Mouse (Mus musculus): ENCODE measurements at regions not wholly inside any gene's neighbourhood (a gene's known extent, or its start where the extent isn't known, plus 50 kb on each side); places are given as distances from the start of the nearest gene placed in this dataset.

DNA sequence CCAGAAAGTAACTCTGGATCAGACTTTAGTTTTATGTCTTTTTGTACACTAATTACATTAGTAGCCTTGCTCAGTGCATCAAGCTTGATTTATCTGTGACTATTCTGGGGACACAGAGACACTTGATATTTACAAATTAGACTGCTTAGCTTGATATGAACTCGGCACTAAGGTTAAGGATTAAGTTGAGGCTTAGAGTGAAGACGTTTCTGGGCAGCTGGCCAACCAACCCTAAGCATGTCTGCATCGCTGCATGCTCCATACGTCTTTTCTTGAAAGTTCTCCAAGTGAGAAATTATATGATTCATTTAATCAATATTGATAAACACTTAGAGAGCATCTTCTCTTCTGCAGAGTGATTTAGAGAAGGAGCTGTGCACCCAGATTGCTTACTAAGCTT is 352.6 kb upstream of the Slitrk1 start:
- in situ Hi-C loops (cut with MboI, MseI): no loop called here

DNA sequence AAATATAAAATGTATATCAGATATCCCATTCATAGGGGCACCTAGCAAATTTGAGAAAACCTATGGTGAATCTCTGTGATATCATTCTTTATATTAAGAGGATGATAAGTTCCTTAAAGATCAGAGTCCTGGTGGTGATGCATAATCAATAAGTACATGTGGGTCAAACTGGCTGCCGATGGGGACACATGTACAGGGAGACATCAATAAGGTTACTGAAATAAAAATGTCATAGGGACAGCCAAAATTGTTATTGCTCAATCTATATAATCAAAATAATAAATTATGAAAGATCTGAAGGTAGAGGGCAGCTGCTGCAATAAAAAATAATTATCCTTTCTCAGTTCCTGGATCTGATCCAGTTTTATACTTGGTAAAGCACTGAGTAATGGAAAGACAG is 348.0 kb upstream of the Slitrk1 start:
- in situ Hi-C loops (cut with MboI, MseI): no loop called here

GRCm38 (mm10) chr14:109214848-109215247 is 300.9 kb upstream of the Slitrk1 start:
- in situ Hi-C loops (cut with MboI, MseI): no loop called here

DNA sequence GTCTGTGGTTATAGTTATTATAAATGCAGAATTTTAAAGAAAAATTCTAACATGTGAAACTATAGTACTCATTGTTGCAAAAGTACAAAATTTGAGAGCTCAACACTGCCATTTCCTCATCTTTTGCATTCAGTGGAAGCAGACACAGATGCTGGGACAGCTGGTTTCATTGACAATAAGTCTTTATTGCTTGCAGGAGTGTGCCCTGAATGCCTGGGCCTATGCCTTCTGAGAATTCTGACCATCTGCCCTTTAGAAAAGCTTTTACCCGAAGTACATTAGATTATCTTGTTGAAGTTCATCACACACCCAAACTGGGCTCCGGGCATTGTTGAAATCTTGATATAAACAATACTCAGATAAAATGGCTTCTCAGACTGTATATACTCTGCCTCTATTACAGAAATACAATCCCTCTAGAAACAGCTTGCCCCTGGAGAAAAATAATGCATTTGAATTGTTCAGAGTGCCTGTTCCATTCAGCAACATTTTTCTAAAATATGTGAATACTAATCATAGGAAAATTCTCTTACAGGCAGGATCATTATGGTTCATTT is 266.1 kb upstream of the Slitrk1 start:
- in situ Hi-C loops (cut with MboI, MseI): no loop called here

- in situ Hi-C loops (cut with MboI, MseI): loop anchor here (10.0 kb wide), 1 partner anchor 558 kb away; no protein-coding TSS in a partner anchor
These were observed 262.7 kb upstream of the Slitrk1 start for GRCm38 (mm10) chr14:109176602-109177179.

DNA sequence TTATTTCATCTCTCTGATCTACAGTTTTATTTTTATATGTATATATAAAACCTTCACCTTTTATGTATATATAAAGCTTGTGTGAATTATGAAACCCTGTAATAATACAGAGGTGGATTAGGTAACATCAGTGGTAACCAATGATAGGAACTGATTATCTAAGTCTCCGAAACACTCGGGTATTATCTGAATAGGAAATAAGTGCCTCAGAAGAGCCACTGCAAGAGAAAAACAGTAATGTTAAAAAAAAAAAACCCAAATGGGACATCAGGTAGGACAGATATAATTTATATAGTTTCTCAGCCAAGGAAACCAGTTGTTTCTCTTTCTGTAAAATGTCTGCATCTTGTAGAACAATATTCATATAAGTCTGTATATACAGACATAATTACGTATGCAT is 261.9 kb upstream of the Slitrk1 start:
- in situ Hi-C loops (cut with MboI, MseI): loop anchor here (10.0 kb wide), 1 partner anchor 559 kb away; no protein-coding TSS in a partner anchor

Data from regulatory T cell (primary cell).